Mouse (Mus musculus): ENCODE data around the gene Ankrd11. TPM values are rescaled to one million over a fixed set of nuclear protein-coding genes. Genes with fewer than 3 reads are reported as not detected.

The Ankrd11 gene
- polyA plus RNA-seq, 1 experiment from 2014 or later, result 70.8 TPM

DNA sequence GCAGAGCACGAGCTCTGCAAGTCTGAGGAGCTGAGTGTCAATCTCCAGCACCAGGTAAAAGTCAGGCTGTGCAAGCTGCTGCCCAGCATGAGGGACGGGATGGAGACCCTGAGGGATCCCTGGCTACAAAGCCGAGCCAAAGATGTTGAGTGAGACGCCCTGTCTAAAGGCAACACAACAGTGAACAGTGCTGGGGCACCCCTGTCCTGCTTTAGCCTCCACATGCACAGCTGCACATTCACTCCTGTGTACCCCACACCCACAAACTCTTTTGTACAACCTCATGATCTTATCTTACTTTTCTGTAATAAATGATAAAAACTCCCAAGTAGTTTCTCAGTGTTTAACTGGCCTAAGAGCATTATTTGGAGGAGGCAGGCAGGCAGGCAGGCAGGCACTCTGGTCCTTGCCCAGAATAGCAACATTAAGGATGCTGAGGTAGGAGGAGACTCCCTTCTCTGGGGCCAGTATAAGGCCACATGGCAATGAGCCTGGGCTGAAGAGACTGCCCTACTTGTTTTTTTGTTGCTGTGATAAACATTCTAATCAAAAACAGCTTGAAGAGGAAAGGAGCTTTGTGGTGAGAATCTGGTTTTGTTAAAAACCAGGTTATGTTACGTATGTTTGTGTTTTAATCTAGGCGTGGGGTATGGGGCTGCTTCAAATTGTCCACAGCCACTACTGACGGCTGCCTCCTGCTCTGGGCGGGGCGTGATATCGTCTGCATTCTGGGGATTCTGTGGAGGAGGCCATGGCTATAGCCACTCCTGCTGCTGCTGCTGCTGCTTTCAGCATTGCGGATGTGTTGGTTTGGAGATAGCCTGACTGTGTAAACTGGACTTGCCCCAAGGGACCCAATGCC lies 124.3 kb downstream of the Ankrd11 start:
- H3K4me1 ChIP-seq (replicated peaks), result peaks cover 51% of the 10 kb centered on the region
- no peaks in the 10 kb centered on the region for H3K36me3 ChIP-seq
- no peak overlapping the region; the same call in 1 of the 2 replicates for H3K27ac ChIP-seq (replicated peaks)
- 63% methylated on average over 11 of the region's 11 CpGs for WGBS
- H3K27me3 ChIP-seq, result no peaks in the 10 kb centered on the region
- H3K4me3 ChIP-seq, result no peak overlapping the region
- no peak overlapping the region for H3K9ac ChIP-seq
- no peak for ATAC-seq (ENCODE audit: low FRiP score, low read depth)
- no peaks in the 10 kb centered on the region for H3K9me3 ChIP-seq
- H3K4me2 ChIP-seq, result no peak overlapping the region

DNA sequence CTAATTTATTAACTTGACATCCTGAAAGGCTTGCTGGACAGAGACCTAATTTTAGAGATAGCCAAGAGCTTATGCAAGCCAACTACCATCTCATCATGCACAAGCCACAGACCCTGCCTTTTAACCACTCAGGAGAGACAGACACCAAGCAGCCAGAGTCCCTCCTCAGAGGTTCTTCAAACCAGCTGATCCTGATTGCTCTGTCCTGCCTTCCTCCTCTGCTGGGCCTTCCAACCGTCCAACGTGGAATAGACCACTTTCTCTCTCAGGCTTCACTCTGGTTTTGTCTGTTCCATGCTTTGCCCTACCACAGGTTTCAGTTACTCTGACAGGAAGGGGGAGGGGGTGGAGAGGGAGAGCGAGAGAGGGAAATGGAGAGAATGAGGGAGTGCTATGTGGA lies 125.3 kb downstream of the Ankrd11 start:
- no peak overlapping the region for H3K9ac ChIP-seq
- no peaks in the 10 kb centered on the region for H3K27me3 ChIP-seq
- no peak for ATAC-seq (ENCODE audit: low FRiP score, low read depth)
- H3K27ac ChIP-seq (replicated peaks), result no peak overlapping the region
- H3K36me3 ChIP-seq, result no peaks in the 10 kb centered on the region
- H3K4me3 ChIP-seq, result no peak overlapping the region
- 72% methylated on average over 3 of the region's 3 CpGs for WGBS
- H3K4me2 ChIP-seq, result no peak overlapping the region
- H3K4me1 ChIP-seq (replicated peaks), result peaks cover 44% of the 10 kb centered on the region
- no peaks in the 10 kb centered on the region for H3K9me3 ChIP-seq

DNA sequence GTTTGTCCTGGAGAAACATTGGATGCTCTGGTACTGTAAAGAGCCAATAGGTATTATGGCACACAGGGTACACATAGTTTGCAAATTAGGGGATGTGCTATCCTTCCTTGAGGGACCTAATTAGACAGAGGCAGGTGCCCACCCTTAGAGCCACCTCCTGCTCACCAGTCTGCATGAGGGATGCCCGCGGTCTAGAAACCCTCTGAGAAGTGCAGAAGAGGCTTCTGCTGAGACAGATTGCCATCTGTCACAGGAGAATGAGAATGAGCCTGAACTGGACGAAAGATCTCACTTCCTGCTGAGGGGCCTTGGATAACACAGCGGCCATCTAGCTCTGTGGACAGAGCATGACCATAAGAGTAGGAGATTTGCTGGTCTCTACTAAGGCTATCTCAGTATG lies 129.2 kb downstream of the Ankrd11 start:
- Histone ChIP-seq H3K27ac (replicated peaks) (no peak overlapping the region), H3K9me3 (no peaks in the 10 kb centered on the region), H3K4me3 (no peak overlapping the region), H3K27me3 (no peaks in the 10 kb centered on the region), H3K36me3 (no peaks in the 10 kb centered on the region), H3K4me1 (replicated peaks) (peaks cover 7% of the 10 kb centered on the region), H3K9ac (no peak overlapping the region), H3K4me2 (no peak overlapping the region)
- ATAC-seq (ENCODE audit: low FRiP score, low read depth), result no peak
- 75% methylated on average over 4 of the region's 4 CpGs for WGBS

DNA sequence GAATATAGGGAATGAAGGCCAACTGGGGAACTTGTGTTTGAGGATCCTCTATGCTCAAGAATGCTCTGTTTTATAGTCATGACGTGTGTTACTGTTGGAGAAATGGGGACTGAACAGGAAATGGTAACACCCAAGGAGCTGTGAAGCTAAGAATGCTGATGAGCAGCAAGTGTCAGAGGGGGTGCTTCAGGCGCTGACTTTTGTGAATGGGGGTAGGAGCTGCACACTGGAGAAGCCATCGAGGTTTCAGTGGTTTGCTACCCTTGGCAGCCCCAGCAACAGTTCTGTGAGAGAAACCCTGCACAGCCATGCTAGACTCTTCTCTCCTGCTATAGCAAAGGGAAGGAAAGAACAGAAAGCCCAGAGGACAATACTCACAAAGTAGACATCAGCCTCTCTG lies 129.9 kb downstream of the Ankrd11 start:
- Histone ChIP-seq H3K27ac (replicated peaks) (no peak overlapping the region), H3K4me2 (no peak overlapping the region), H3K27me3 (no peaks in the 10 kb centered on the region), H3K4me3 (no peak overlapping the region), H3K36me3 (no peaks in the 10 kb centered on the region), H3K9ac (no peak overlapping the region), H3K9me3 (no peaks in the 10 kb centered on the region), H3K4me1 (replicated peaks) (0 out of 2 replicates have a peak, but pooled peaks cover under 1% of the 10 kb centered on the region)
- no peak for ATAC-seq (ENCODE audit: low FRiP score, low read depth)
- WGBS, result 85% methylated on average over 3 of the region's 3 CpGs

DNA sequence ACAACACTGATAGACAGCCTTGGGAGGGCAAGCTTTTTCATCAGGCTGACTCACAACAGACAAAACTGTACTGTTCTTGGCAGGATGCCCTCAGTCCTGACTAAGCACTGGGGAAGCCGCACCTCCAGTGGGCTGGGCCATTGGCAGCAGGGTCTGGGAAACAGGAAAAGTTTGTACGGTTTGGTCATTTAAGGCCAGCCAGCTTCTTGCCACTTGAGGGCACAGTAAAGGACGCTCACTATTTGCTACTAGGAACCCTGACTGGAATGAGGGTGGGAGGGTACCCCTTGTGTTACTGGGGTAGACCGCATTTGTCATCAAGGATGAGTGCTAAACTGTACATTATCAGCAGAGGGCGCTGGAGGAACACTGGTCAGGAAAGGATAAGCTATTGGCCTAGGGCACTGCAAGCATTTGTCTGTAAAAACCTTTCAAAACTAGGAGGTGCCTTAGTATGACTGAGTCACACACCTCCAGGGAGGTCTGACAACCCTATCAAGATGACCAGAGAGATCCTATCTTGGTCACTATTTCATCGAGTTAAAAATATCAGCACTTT lies 135.5 kb downstream of the Ankrd11 start:
- Histone ChIP-seq H3K9me3 (no peaks in the 10 kb centered on the region), H3K4me2 (no peak overlapping the region), H3K27me3 (no peaks in the 10 kb centered on the region), H3K4me3 (no peak overlapping the region), H3K27ac (replicated peaks) (peak overlapping the region; percentile 23; the same call in 1 of the 2 replicates), H3K4me1 (replicated peaks) (0 out of 2 replicates have a peak, but pooled peaks cover 7% of the 10 kb centered on the region), H3K36me3 (no peaks in the 10 kb centered on the region), H3K9ac (no peak overlapping the region)
- peak; percentile 86 for ATAC-seq (ENCODE audit: low FRiP score, low read depth)
- WGBS, result 39% methylated on average over 6 of the region's 6 CpGs

DNA sequence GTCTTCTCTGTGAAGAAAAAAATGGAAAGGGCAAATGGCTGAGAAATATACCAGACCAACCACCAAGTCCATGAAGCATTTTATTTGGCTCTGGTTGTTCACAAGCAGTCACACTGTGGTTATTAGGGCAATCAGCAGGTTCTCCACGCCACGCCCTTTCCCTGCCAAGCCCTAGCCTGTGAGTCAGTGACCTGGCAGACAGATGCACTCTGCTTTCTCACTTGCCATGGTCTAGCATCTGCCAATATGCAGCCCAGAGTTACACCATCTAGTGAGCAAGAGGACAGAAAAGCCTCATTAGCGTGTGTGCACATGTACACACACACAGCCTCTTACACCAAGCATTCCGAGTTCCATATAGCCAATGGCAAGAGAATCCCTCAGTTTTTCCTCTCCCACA lies 136.7 kb downstream of the Ankrd11 start:
- Histone ChIP-seq H3K4me2 (no peak overlapping the region), H3K9ac (no peak overlapping the region), H3K27ac (replicated peaks) (no peak overlapping the region), H3K36me3 (no peaks in the 10 kb centered on the region), H3K4me3 (no peak overlapping the region), H3K9me3 (no peaks in the 10 kb centered on the region), H3K27me3 (no peaks in the 10 kb centered on the region), H3K4me1 (replicated peaks) (0 out of 2 replicates have a peak, but pooled peaks cover 7% of the 10 kb centered on the region)
- ATAC-seq (ENCODE audit: low FRiP score, low read depth), result no peak
- 92% methylated on average over 4 of the region's 4 CpGs for WGBS

DNA sequence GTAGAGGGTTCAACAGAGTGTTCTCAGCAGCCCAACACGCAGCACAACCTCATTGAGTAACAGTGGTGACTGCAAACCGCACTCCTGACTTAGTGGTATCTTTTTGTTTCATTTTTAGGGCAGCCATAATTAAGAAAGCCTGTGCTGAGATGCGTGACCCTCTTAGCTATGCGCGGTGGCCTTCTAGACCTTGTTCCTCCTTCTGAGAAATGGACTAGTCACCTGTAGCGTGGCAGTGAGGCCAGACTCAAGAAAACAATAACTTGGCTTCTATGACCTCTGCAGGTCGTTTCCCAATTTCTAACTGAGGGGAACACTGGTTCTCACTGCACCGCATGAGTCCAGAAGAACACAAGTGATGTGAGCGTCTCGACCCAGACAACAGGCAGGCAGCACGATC lies 137.6 kb downstream of the Ankrd11 start:
- H3K4me2 ChIP-seq, result no peak overlapping the region
- 83% methylated on average over 11 of the region's 11 CpGs for WGBS
- H3K9me3 ChIP-seq, result no peaks in the 10 kb centered on the region
- no peaks in the 10 kb centered on the region for H3K36me3 ChIP-seq
- no peak for ATAC-seq (ENCODE audit: low FRiP score, low read depth)
- H3K27me3 ChIP-seq, result no peaks in the 10 kb centered on the region
- 0 out of 2 replicates have a peak, but pooled peaks cover 7% of the 10 kb centered on the region for H3K4me1 ChIP-seq (replicated peaks)
- no peak overlapping the region for H3K4me3 ChIP-seq
- no peak overlapping the region for H3K27ac ChIP-seq (replicated peaks)
- no peak overlapping the region for H3K9ac ChIP-seq

DNA sequence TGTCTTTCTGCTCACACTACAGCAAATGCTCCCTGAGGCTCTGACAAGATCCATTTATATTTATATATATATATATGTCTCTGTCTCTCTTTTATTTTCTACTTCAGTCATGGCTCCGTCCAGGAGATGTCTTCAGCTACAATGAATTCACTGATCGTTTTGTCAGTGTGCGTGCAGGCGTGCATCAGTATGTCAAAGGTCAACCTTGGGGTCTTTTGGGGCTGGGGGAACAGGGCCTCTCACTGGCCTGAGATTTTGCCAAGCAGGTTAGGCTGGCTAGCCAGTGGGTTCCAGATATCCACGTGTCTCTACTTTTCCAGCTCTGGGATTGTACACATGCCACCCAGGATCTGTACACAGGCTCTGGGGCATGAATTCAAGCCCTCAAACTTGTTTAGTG lies 139.1 kb downstream of the Ankrd11 start:
- H3K9me3 ChIP-seq, result no peaks in the 10 kb centered on the region
- WGBS, result 19% methylated on average over 5 of the region's 5 CpGs

DNA sequence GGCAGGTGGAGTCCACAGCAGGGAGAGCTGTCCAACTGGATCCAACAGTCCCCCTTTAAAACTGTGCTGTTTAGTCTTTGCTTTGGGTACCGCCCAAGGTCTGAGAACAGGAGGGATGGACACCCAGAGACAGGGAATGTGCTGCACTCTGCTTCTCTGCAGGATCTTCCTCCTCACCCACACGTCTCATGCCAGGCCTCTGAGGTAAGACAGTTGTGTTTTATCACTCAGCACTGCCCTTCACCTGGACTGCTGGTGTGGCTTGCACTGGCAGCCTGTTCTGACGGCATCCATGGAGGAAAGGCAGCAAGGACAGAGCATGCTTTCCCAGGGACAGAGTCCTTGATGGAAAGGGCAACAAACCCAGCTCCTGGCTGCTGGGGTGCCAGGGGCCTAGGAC lies 139.5 kb downstream of the Ankrd11 start:
- Histone ChIP-seq H3K4me2 (no peak overlapping the region), H3K4me1 (replicated peaks) (0 out of 2 replicates have a peak, but pooled peaks cover 7% of the 10 kb centered on the region), H3K9me3 (no peaks in the 10 kb centered on the region), H3K27ac (replicated peaks) (no peak overlapping the region), H3K4me3 (no peak overlapping the region), H3K9ac (no peak overlapping the region), H3K36me3 (peaks cover 10% of the 10 kb centered on the region; the same call in 1 of the 2 replicates), H3K27me3 (no peaks in the 10 kb centered on the region)
- 50% methylated on average over 3 of the region's 3 CpGs for WGBS
- no peak for ATAC-seq (ENCODE audit: low FRiP score, low read depth)

More for the DNA sequence above, 139.1 kb downstream of the Ankrd11 start:
- Histone ChIP-seq H3K9ac (no peak overlapping the region), H3K27me3 (no peaks in the 10 kb centered on the region), H3K27ac (replicated peaks) (no peak overlapping the region), H3K36me3 (peaks cover 8% of the 10 kb centered on the region; the same call in 1 of the 2 replicates), H3K4me2 (no peak overlapping the region), H3K4me3 (no peak overlapping the region), H3K4me1 (replicated peaks) (0 out of 2 replicates have a peak, but pooled peaks cover 7% of the 10 kb centered on the region)
- ATAC-seq (ENCODE audit: low FRiP score, low read depth), result no peak

DNA sequence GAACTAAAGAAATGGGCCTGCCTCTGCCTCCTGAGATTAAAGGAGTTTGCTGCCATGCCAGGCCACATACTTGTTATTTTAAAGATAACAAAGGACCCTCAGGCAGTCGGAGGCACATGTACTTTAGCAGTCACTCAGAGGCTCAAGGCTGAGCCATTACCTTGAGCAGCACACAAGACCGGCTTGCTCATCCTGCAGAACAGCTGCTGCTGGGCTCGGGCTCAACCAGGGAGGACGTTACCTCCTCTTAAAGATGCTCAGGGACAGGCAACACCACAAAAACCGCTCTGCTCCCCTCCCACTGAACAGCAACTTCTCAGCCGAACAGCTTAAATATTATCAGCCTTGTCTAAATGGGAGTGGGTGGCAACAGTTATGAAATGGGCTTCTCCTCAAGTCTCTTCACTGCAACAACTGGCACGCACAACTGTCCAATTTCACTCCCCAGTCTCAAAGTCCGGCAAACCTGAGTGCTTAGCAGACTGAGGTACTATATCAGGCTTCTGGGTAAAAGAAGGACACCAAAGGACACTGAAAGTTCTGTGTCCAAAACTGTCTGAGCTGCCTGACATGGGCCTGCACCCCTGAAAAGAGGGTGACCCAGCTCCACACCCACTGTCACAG lies 140.1 kb downstream of the Ankrd11 start:
- H3K4me2 ChIP-seq, result no peak overlapping the region
- H3K27me3 ChIP-seq, result no peaks in the 10 kb centered on the region
- H3K27ac ChIP-seq (replicated peaks), result no peak overlapping the region
- ATAC-seq (ENCODE audit: low FRiP score, low read depth), result no peak
- no peaks in the 10 kb centered on the region for H3K9me3 ChIP-seq
- H3K4me3 ChIP-seq, result no peak overlapping the region
- peaks cover 15% of the 10 kb centered on the region; the same call in 1 of the 2 replicates for H3K36me3 ChIP-seq
- 74% methylated on average over 8 of the region's 8 CpGs for WGBS
- no peak overlapping the region for H3K9ac ChIP-seq
- 0 out of 2 replicates have a peak, but pooled peaks cover 7% of the 10 kb centered on the region for H3K4me1 ChIP-seq (replicated peaks)

DNA sequence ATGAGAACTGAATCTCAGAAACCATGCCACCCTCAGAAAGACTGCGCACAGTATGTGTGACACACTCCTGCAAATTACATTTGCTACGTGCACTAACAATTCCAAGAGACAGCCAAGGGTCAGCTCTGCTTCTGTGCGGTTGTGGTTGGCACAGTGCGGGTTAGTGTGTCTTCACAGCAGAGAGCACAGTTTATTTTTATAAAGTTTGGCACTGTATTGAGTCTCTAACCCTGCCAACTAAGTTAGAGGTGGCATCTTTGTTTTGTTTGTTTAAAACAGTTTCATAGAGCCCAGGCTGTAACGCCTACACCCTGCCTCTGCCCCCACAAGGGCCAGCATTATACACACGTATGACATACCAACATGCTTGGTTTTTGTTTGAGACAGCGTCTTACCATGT lies 140.6 kb downstream of the Ankrd11 start:
- no peak for ATAC-seq (ENCODE audit: low FRiP score, low read depth)
- no peak overlapping the region for H3K27ac ChIP-seq (replicated peaks)
- peaks cover 20% of the 10 kb centered on the region for H3K36me3 ChIP-seq
- H3K27me3 ChIP-seq, result no peaks in the 10 kb centered on the region
- H3K4me1 ChIP-seq (replicated peaks), result 0 out of 2 replicates have a peak, but pooled peaks cover 6% of the 10 kb centered on the region
- H3K9ac ChIP-seq, result no peak overlapping the region
- no peak overlapping the region for H3K4me3 ChIP-seq
- H3K9me3 ChIP-seq, result no peaks in the 10 kb centered on the region
- 89% methylated on average over 7 of the region's 7 CpGs for WGBS
- H3K4me2 ChIP-seq, result no peak overlapping the region

DNA sequence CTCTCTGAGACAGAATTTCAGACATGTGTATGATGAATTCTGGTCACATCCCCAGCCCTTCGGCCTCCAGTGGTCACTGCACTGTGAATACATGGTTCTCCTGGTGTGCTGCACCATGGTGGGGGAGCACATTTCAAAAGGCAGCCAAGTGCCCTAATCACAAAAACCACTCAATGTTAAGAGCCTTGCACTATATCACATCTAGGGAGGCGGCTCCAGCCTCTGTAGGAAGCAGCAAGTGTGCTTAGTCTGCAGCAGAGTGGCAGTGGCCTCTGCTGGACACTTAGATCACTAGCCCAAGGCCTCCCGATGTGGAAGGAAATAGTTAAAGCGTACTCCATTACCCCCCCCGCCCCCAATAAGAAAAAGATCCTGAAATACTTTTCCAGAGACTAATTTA lies 143.0 kb downstream of the Ankrd11 start:
- peaks cover 44% of the 10 kb centered on the region for H3K36me3 ChIP-seq
- no peak overlapping the region for H3K9ac ChIP-seq
- 72% methylated on average over 5 of the region's 5 CpGs for WGBS
- no peaks in the 10 kb centered on the region for H3K27me3 ChIP-seq
- no peaks in the 10 kb centered on the region for H3K4me1 ChIP-seq (replicated peaks)
- no peak overlapping the region for H3K4me2 ChIP-seq
- no peak overlapping the region for H3K27ac ChIP-seq (replicated peaks)
- no peaks in the 10 kb centered on the region for H3K9me3 ChIP-seq
- no peak for ATAC-seq (ENCODE audit: low FRiP score, low read depth)
- H3K4me3 ChIP-seq, result no peak overlapping the region

Data from hindbrain, embryonic 15.5 days (tissue).